Mouse (Mus musculus): ENCODE measurements at regions not wholly inside any gene's neighbourhood (a gene's known extent, or its start where the extent isn't known, plus 50 kb on each side); places are given as distances from the start of the nearest gene placed in this dataset.

GRCm38 (mm10) chr3:129038877-129039276, 160.8 kb upstream of the Pitx2 start:
- no peak for TF ChIP-seq EP300 (IDR thresholded peaks at IDR 0.05)
- TF ChIP-seq CTCF (IDR thresholded peaks at IDR 0.05): no peak

All from lung, postnatal 0 days (tissue).